Mouse (Mus musculus) heart, adult 2 months (tissue): ENCODE data around the gene Marf1.

ENCODE experiments used
- CTCF ChIP-seq: fragments of 200-600 bp; IDR thresholded peaks from 2 replicates; pipeline ENCODE4 v1.8.1; 2022; ENCODE audit warnings: antibody characterized with exemption, mild to moderate bottlenecking, moderate library complexity
- EP300 ChIP-seq: fragments of 200-500 bp; IDR thresholded peaks from 2 replicates; pipeline ENCODE4 v1.6.1; 2011; ENCODE audit warnings: low read depth, low read length, control low read depth; ENCODE audit not compliant: insufficient read depth
- POLR2A ChIP-seq: fragments of 200-500 bp; IDR thresholded peaks from 2 replicates; pipeline ENCODE4 v1.6.1; 2011; ENCODE audit warnings: mild to moderate bottlenecking, low read depth, low read length, control low read depth; ENCODE audit not compliant: insufficient read depth

- TF ChIP-seq CTCF = no peak
- no peak for TF ChIP-seq POLR2A
- TF ChIP-seq EP300 = no peak
Measured at GRCm38 (mm10) chr16:14110922-14111321, 52.2 kb downstream of the Marf1 start.
